Mouse (Mus musculus): ENCODE measurements around the gene Pabpn1. TPM values are rescaled to one million over a fixed set of nuclear protein-coding genes. Genes with fewer than 3 reads are reported as not detected.

Pabpn1 gene
- polyA plus RNA-seq, 1 experiment from 2014 or later, result 123 TPM

GRCm38 (mm10) chr14:54863501-54864312 lies 28.6 kb upstream of the Pabpn1 start:
- DNase-seq (ENCODE audit: low spot score), result peak; percentile 98
- no peaks in the 10 kb centered on the region for H3K4me1 ChIP-seq (replicated peaks; ENCODE audit: insufficient read depth, low read length)
- WGBS, result under 1% methylated on average over 55 of the region's 56 CpGs
- peak overlapping the region; percentile 96 for H3K27ac ChIP-seq
- H3K9ac ChIP-seq (ENCODE audit: low read depth, low read length), result peak overlapping the region; percentile 93
- no peaks in the 10 kb centered on the region for H3K36me3 ChIP-seq (ENCODE audit: insufficient read depth, low read length)
- peak; percentile 99 for ATAC-seq (replicated peaks; ENCODE audit: low FRiP score, low read depth)
- H3K4me2 ChIP-seq (ENCODE audit: low read length), result peak overlapping the region; percentile 79
- TF ChIP-seq CTCF (IDR thresholded peaks at IDR 0.05; ENCODE audit: low read depth), result peak; percentile 20; the same call in 1 of the 2 replicates
- H3K4me3 ChIP-seq (replicated peaks; ENCODE audit: low read depth, low read length), result peak overlapping the region; percentile 90
- H3K27me3 ChIP-seq (ENCODE audit: insufficient read depth, low read length), result no peaks in the 10 kb centered on the region
- no peaks in the 10 kb centered on the region for H3K9me3 ChIP-seq (replicated peaks; ENCODE audit: low read length)

- Histone ChIP-seq H3K4me2 (ENCODE audit: low read length) (peak overlapping the region; percentile 79), H3K4me3 (replicated peaks; ENCODE audit: low read depth, low read length) (peak overlapping the region; percentile 90), H3K27me3 (ENCODE audit: insufficient read depth, low read length) (no peaks in the 10 kb centered on the region), H3K4me1 (replicated peaks; ENCODE audit: insufficient read depth, low read length) (no peaks in the 10 kb centered on the region), H3K36me3 (ENCODE audit: insufficient read depth, low read length) (no peaks in the 10 kb centered on the region), H3K9me3 (replicated peaks; ENCODE audit: low read length) (no peaks in the 10 kb centered on the region), H3K9ac (ENCODE audit: low read depth, low read length) (peak overlapping the region; percentile 93), H3K27ac (peak overlapping the region; percentile 96)
- WGBS, result 15% methylated on average over 21 of the region's 21 CpGs
- TF ChIP-seq CTCF (IDR thresholded peaks at IDR 0.05; ENCODE audit: low read depth), result no peak
- ATAC-seq (replicated peaks; ENCODE audit: low FRiP score, low read depth), result peak; percentile 10; the same call in 1 of the 2 replicates
- no peak for DNase-seq (ENCODE audit: low spot score)
Observed at GRCm38 (mm10) chr14:54864313-54865036, 27.8 kb upstream of the Pabpn1 start.

- Histone ChIP-seq H3K4me3 (replicated peaks; ENCODE audit: low read depth, low read length) (no peak overlapping the region), H3K9ac (ENCODE audit: low read depth, low read length) (no peak overlapping the region), H3K27ac (no peak overlapping the region), H3K9me3 (replicated peaks; ENCODE audit: low read length) (no peaks in the 10 kb centered on the region), H3K4me2 (ENCODE audit: low read length) (no peak overlapping the region), H3K36me3 (ENCODE audit: insufficient read depth, low read length) (no peaks in the 10 kb centered on the region), H3K27me3 (ENCODE audit: insufficient read depth, low read length) (no peaks in the 10 kb centered on the region), H3K4me1 (replicated peaks; ENCODE audit: insufficient read depth, low read length) (no peaks in the 10 kb centered on the region)
- DNase-seq (ENCODE audit: low spot score) (no peak), ATAC-seq (replicated peaks; ENCODE audit: low FRiP score, low read depth) (no peak)
- WGBS, result 71% methylated on average over 5 of the region's 5 CpGs
- TF ChIP-seq CTCF (IDR thresholded peaks at IDR 0.05; ENCODE audit: low read depth), result no peak
Observed at GRCm38 (mm10) chr14:54865626-54866025, 26.7 kb upstream of the Pabpn1 start.

- Histone ChIP-seq H3K27me3 (ENCODE audit: insufficient read depth, low read length) (no peaks in the 10 kb centered on the region), H3K4me2 (ENCODE audit: low read length) (no peak overlapping the region), H3K4me3 (replicated peaks; ENCODE audit: low read depth, low read length) (no peak overlapping the region), H3K9ac (ENCODE audit: low read depth, low read length) (no peak overlapping the region), H3K9me3 (replicated peaks; ENCODE audit: low read length) (no peaks in the 10 kb centered on the region), H3K36me3 (ENCODE audit: insufficient read depth, low read length) (no peaks in the 10 kb centered on the region), H3K27ac (no peak overlapping the region), H3K4me1 (replicated peaks; ENCODE audit: insufficient read depth, low read length) (no peaks in the 10 kb centered on the region)
- no peak for ATAC-seq (replicated peaks; ENCODE audit: low FRiP score, low read depth)
- DNase-seq (ENCODE audit: low spot score), result no peak
- TF ChIP-seq CTCF (IDR thresholded peaks at IDR 0.05; ENCODE audit: low read depth), result no peak
- 33% methylated on average over 3 of the region's 3 CpGs for WGBS
Observed at GRCm38 (mm10) chr14:54866268-54866667, 26.0 kb upstream of the Pabpn1 start.

GRCm38 (mm10) chr14:54866936-54867335 lies 25.4 kb upstream of the Pabpn1 start:
- TF ChIP-seq CTCF (IDR thresholded peaks at IDR 0.05; ENCODE audit: low read depth), result peak; percentile 61
- H3K36me3 ChIP-seq (ENCODE audit: insufficient read depth, low read length), result no peaks in the 10 kb centered on the region
- ATAC-seq (replicated peaks; ENCODE audit: low FRiP score, low read depth) (no peak), DNase-seq (ENCODE audit: low spot score) (no peak)
- no peak overlapping the region for H3K4me3 ChIP-seq (replicated peaks; ENCODE audit: low read depth, low read length)
- no peak overlapping the region for H3K27ac ChIP-seq
- no peaks in the 10 kb centered on the region for H3K9me3 ChIP-seq (replicated peaks; ENCODE audit: low read length)
- H3K27me3 ChIP-seq (ENCODE audit: insufficient read depth, low read length), result no peaks in the 10 kb centered on the region
- no peak overlapping the region for H3K9ac ChIP-seq (ENCODE audit: low read depth, low read length)
- no peak overlapping the region for H3K4me2 ChIP-seq (ENCODE audit: low read length)
- WGBS, result 58% methylated on average over 5 of the region's 5 CpGs
- H3K4me1 ChIP-seq (replicated peaks; ENCODE audit: insufficient read depth, low read length), result no peaks in the 10 kb centered on the region

GRCm38 (mm10) chr14:54868026-54868425 lies 24.3 kb upstream of the Pabpn1 start:
- WGBS, result 81% methylated on average over 4 of the region's 4 CpGs
- no peaks in the 10 kb centered on the region for H3K36me3 ChIP-seq (ENCODE audit: insufficient read depth, low read length)
- no peak for ATAC-seq (replicated peaks; ENCODE audit: low FRiP score, low read depth)
- DNase-seq (ENCODE audit: low spot score), result no peak
- no peak overlapping the region for H3K4me2 ChIP-seq (ENCODE audit: low read length)
- no peaks in the 10 kb centered on the region for H3K27me3 ChIP-seq (ENCODE audit: insufficient read depth, low read length)
- no peak for TF ChIP-seq CTCF (IDR thresholded peaks at IDR 0.05; ENCODE audit: low read depth)
- no peaks in the 10 kb centered on the region for H3K9me3 ChIP-seq (replicated peaks; ENCODE audit: low read length)
- H3K9ac ChIP-seq (ENCODE audit: low read depth, low read length), result no peak overlapping the region
- no peak overlapping the region for H3K27ac ChIP-seq
- H3K4me3 ChIP-seq (replicated peaks; ENCODE audit: low read depth, low read length), result no peak overlapping the region
- H3K4me1 ChIP-seq (replicated peaks; ENCODE audit: insufficient read depth, low read length), result no peaks in the 10 kb centered on the region

Data from kidney, postnatal 0 days (tissue).